Mouse (Mus musculus) macrophage (primary cell): ENCODE measurements around the gene Rtkn. TPM values are rescaled to one million over a fixed set of nuclear protein-coding genes. Genes with fewer than 3 reads are reported as not detected.

ENCODE experiments used
- H3K27ac ChIP-seq: fragments of 350-480 bp; formaldehyde crosslinking; 2 replicates; pipeline ENCODE4 v1.9.0; 2021
- H3K36me3 ChIP-seq: fragments of 350-480 bp; formaldehyde crosslinking; 2 replicates; pipeline ENCODE4 v1.9.0; 2021; ENCODE audit errors: inconsistent target
- H3K4me3 ChIP-seq: fragments of 350-480 bp; formaldehyde crosslinking; 2 replicates; pipeline ENCODE4 v1.9.0; 2021; ENCODE audit errors: inconsistent target
- H3K79me2 ChIP-seq: fragments of 350-480 bp; formaldehyde crosslinking; 2 replicates; pipeline ENCODE4 v1.9.0; 2021; ENCODE audit errors: inconsistent target
- WGBS: methylation state at CpG from one replicate; pipeline ENCODE4 v1.1.7; 2026; ENCODE audit warnings: inconsistent platforms; ENCODE audit not compliant: missing documents; 5-methylcytosine and 5-hydroxymethylcytosine counted together
- polyA plus RNA-seq: library from polyadenylated mRNA; stranded (reverse); fragments of 250-400 nt; gene quantifications from 3 replicates; pipeline ENCODE4 v1.2.4, GENCODE M21; 2018; ENCODE audit warnings: inconsistent platforms

Rtkn gene
- polyA plus RNA-seq, 1 experiment from 2014 or later = 1.4 TPM

GRCm38 (mm10) chr6:83162701-83163100 lies 27.4 kb downstream of the Rtkn start:
- Histone ChIP-seq H3K36me3 (no peaks in the 10 kb centered on the region), H3K4me3 (peak overlapping the region; percentile 3; the same call in 1 of the 2 replicates), H3K27ac (no peak overlapping the region), H3K79me2 (peaks cover 17% of the 10 kb centered on the region)
- 6% methylated on average over 8 of the region's 8 CpGs for WGBS

- H3K36me3 ChIP-seq = no peaks in the 10 kb centered on the region
- H3K79me2 ChIP-seq = peaks cover 42% of the 10 kb centered on the region
- H3K4me3 ChIP-seq = peak overlapping the region; percentile 43
- H3K27ac ChIP-seq = peak overlapping the region; percentile 89
- WGBS = 6% methylated on average over 6 of the region's 6 CpGs
Observed at GRCm38 (mm10) chr6:83165026-83165606, 29.9 kb downstream of the Rtkn start.

GRCm38 (mm10) chr6:83165607-83166242 lies 30.5 kb downstream of the Rtkn start, which contains the start of gene Dctn1:
Gene Dctn1, plus strand, starts transcription at chr6:83165920.
- H3K27ac ChIP-seq = peak within 1 kb of the TSS; percentile 89
- no peaks in the 10 kb centered on the region for H3K36me3 ChIP-seq
- H3K79me2 ChIP-seq = peaks cover 48% of the 10 kb centered on the region
- WGBS = 0% methylated on average over 58 of the region's 58 CpGs
- peak within 1 kb of the TSS; percentile 83 for H3K4me3 ChIP-seq

- Histone ChIP-seq H3K4me3 (peak overlapping the region; percentile 83), H3K36me3 (no peaks in the 10 kb centered on the region), H3K27ac (peak overlapping the region; percentile 27; the same call in 1 of the 2 replicates), H3K79me2 (peaks cover 53% of the 10 kb centered on the region)
- 4% methylated on average over 12 of the region's 12 CpGs for WGBS
Observed at GRCm38 (mm10) chr6:83166243-83166630, 31.0 kb downstream of the Rtkn start.

GRCm38 (mm10) chr6:83169872-83170271 lies 34.6 kb downstream of the Rtkn start:
- no peaks in the 10 kb centered on the region for H3K36me3 ChIP-seq
- no peak overlapping the region for H3K27ac ChIP-seq
- WGBS = 92% methylated on average over 5 of the region's 5 CpGs
- no peak overlapping the region for H3K4me3 ChIP-seq
- peaks cover 89% of the 10 kb centered on the region for H3K79me2 ChIP-seq

- Histone ChIP-seq H3K36me3 (no peaks in the 10 kb centered on the region), H3K79me2 (peaks cover 99% of the 10 kb centered on the region), H3K4me3 (no peak overlapping the region), H3K27ac (no peak overlapping the region)
- WGBS = 96% methylated on average over 5 of the region's 5 CpGs
Observed at GRCm38 (mm10) chr6:83171063-83171462, 35.8 kb downstream of the Rtkn start.

GRCm38 (mm10) chr6:83172240-83172920 lies 37.1 kb downstream of the Rtkn start:
- H3K79me2 ChIP-seq = peaks cover 99% of the 10 kb centered on the region
- no peak overlapping the region for H3K4me3 ChIP-seq
- WGBS = 86% methylated on average over 8 of the region's 9 CpGs

GRCm38 (mm10) chr6:83175996-83176395 lies 40.7 kb downstream of the Rtkn start:
- Histone ChIP-seq H3K79me2 (peaks cover 92% of the 10 kb centered on the region), H3K27ac (no peak overlapping the region), H3K4me3 (no peak overlapping the region), H3K36me3 (0 out of 2 replicates have a peak, but pooled peaks cover 5% of the 10 kb centered on the region)
- 97% methylated on average over 8 of the region's 8 CpGs for WGBS

More at GRCm38 (mm10) chr6:83172240-83172920, 37.1 kb downstream of the Rtkn start:
- H3K36me3 ChIP-seq = 0 out of 2 replicates have a peak, but pooled peaks cover 5% of the 10 kb centered on the region
- H3K27ac ChIP-seq = no peak overlapping the region

GRCm38 (mm10) chr6:83179390-83180117 lies 44.3 kb downstream of the Rtkn start:
- 86% methylated on average over 12 of the region's 12 CpGs for WGBS
- Histone ChIP-seq H3K27ac (no peak overlapping the region), H3K36me3 (peaks cover 28% of the 10 kb centered on the region; the same call in 1 of the 2 replicates), H3K79me2 (peaks cover 57% of the 10 kb centered on the region; the same call in 1 of the 2 replicates), H3K4me3 (no peak overlapping the region)

- Histone ChIP-seq H3K79me2 (peaks cover 47% of the 10 kb centered on the region; the same call in 1 of the 2 replicates), H3K27ac (no peak overlapping the region), H3K4me3 (no peak overlapping the region), H3K36me3 (peaks cover 34% of the 10 kb centered on the region; the same call in 1 of the 2 replicates)
- 92% methylated on average over 6 of the region's 6 CpGs for WGBS
Observed at GRCm38 (mm10) chr6:83180605-83181004, 45.3 kb downstream of the Rtkn start.

- WGBS = 90% methylated on average over 3 of the region's 3 CpGs
- Histone ChIP-seq H3K36me3 (peaks cover 44% of the 10 kb centered on the region), H3K79me2 (peaks cover 5% of the 10 kb centered on the region; the same call in 1 of the 2 replicates), H3K4me3 (no peak overlapping the region), H3K27ac (no peak overlapping the region)
Observed at GRCm38 (mm10) chr6:83184858-83185435, 49.7 kb downstream of the Rtkn start.

GRCm38 (mm10) chr6:83185895-83186861 lies 50.9 kb downstream of the Rtkn start:
- 52% methylated on average over 20 of the region's 25 CpGs for WGBS

GRCm38 (mm10) chr6:83186946-83187345 lies 51.7 kb downstream of the Rtkn start:
- peaks cover 62% of the 10 kb centered on the region for H3K36me3 ChIP-seq
- H3K79me2 ChIP-seq = no peaks in the 10 kb centered on the region
- H3K4me3 ChIP-seq = no peak overlapping the region
- WGBS = 80% methylated on average over 2 of the region's 2 CpGs
- no peak overlapping the region for H3K27ac ChIP-seq

More at GRCm38 (mm10) chr6:83185895-83186861, 50.9 kb downstream of the Rtkn start:
- H3K27ac ChIP-seq = no peak overlapping the region
- H3K79me2 ChIP-seq = no peaks in the 10 kb centered on the region
- peaks cover 54% of the 10 kb centered on the region for H3K36me3 ChIP-seq
- H3K4me3 ChIP-seq = no peak overlapping the region
